Mouse (Mus musculus) forebrain, embryonic 15.5 days (tissue): Measurements from ENCODE around the gene 1700025G04Rik. TPM values are rescaled to one million over a fixed set of nuclear protein-coding genes. Genes with fewer than 3 reads are reported as not detected.

Experiments
- ATAC-seq: fragments of 200-750 bp; cut with Nextera tagmentation; replicated peaks from 2 replicates; pipeline ENCODE4 v1.8.0; 2017; ENCODE audit warnings: mild to moderate bottlenecking, moderate TSS enrichment, moderate library complexity
- H3K27ac ChIP-seq: fragments of 300-500 bp; sonication (generic); replicated peaks from 2 replicates; pipeline ENCODE4 v1.5.1; 2015; ENCODE audit warnings: mild to moderate bottlenecking, inconsistent platforms
- H3K27me3 ChIP-seq: fragments of 300-500 bp; sonication (generic); 2 replicates; pipeline ENCODE4 v1.6.1; 2015; ENCODE audit warnings: inconsistent platforms
- H3K36me3 ChIP-seq: fragments of 300-500 bp; sonication (generic); 2 replicates; pipeline ENCODE4 v1.6.1; 2015; ENCODE audit warnings: mild to moderate bottlenecking, inconsistent platforms
- H3K4me1 ChIP-seq: fragments of 300-500 bp; sonication (generic); 2 replicates; pipeline ENCODE4 v1.6.1; 2015; ENCODE audit warnings: inconsistent platforms
- H3K4me2 ChIP-seq: fragments of 300-500 bp; sonication (generic); replicated peaks from 2 replicates; pipeline ENCODE4 v1.6.1; 2015; ENCODE audit warnings: mild to moderate bottlenecking, inconsistent platforms
- H3K4me3 ChIP-seq: fragments of 300-500 bp; sonication (generic); 2 replicates; pipeline ENCODE4 v1.5.1; 2015; ENCODE audit warnings: mild to moderate bottlenecking, inconsistent platforms
- H3K9ac ChIP-seq: fragments of 300-500 bp; sonication (generic); replicated peaks from 2 replicates; pipeline ENCODE4 v1.6.1; 2015; ENCODE audit warnings: mild to moderate bottlenecking, inconsistent platforms
- H3K9me3 ChIP-seq: fragments of 300-500 bp; sonication (generic); 2 replicates; pipeline ENCODE4 v1.6.1; 2016; ENCODE audit warnings: inconsistent platforms
- WGBS: fragments of 180-500 bp; shearing (Covaris S2); methylation state at CpG from one replicate; pipeline ENCODE4 v1.1.7; 2015; ENCODE audit warnings: mixed read lengths; 5-methylcytosine and 5-hydroxymethylcytosine counted together
- polyA plus RNA-seq: library from polyadenylated mRNA; unstranded; fragments of >200 nt; fragmentation: Nextera tagmentation; extraction: Ambion mirVana; gene quantifications from 2 replicates; pipeline ENCODE4 v1.2.1, GENCODE M21; 2015

1700025G04Rik gene
- polyA plus RNA-seq, 1 experiment from 2014 or later = 41.2 TPM

DNA sequence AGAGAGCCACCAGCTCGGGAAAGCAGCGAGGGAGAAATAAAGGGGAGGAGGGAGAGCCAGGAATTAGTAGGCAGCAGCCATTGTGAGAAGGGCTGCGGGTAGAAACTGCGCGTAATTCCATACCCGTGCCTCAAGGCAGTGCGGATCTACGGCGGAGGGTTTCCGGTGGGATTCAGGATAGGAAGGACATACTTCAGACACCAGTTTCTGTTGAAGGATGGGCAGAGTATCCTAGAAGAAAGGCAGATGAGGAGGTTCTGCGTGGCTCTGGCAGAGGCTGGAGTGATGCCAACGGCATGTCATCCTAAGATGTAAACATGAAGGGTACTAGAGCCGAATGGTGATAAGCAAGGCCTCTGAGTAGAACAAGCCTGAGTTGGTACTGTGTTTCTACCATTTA is 210.0 kb downstream of the 1700025G04Rik start:
- no peak overlapping the region for H3K9ac ChIP-seq
- peaks cover 12% of the 10 kb centered on the region for H3K4me1 ChIP-seq
- no peak overlapping the region for H3K27ac ChIP-seq
- H3K4me2 ChIP-seq = no peak overlapping the region
- ATAC-seq = no peak
- H3K9me3 ChIP-seq = no peaks in the 10 kb centered on the region
- H3K27me3 ChIP-seq = no peaks in the 10 kb centered on the region
- no peak overlapping the region for H3K4me3 ChIP-seq
- 59% methylated on average over 13 of the region's 13 CpGs for WGBS
- H3K36me3 ChIP-seq = no peaks in the 10 kb centered on the region

DNA sequence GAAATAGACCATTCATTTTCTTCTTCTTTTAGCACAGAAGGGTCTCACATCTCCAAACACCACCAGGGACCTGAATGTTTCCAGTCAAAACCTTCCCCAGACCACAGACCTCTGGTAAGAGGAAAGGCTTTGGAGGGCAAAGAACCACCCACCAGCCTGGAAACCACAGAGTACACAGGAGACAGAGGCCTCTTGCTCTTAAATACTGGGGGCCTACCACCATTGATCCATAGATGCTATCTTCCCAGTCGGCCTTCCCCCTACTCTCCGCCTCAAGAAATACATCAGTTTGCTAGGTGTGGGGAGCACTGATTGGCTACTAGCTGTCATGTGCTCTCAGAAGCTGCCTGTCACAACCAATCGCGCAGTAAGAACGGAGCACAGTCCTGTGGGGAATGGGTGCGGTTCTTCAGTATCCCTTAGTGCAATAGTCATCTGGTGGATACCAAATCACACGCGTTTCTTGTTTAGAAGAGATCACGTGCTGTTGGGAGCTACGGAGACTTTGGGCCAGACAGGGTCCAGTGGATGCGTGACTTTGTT is 210.5 kb downstream of the 1700025G04Rik start:
- Histone ChIP-seq H3K36me3 (no peaks in the 10 kb centered on the region), H3K27ac (no peak overlapping the region), H3K9ac (no peak overlapping the region), H3K27me3 (no peaks in the 10 kb centered on the region), H3K9me3 (no peaks in the 10 kb centered on the region), H3K4me3 (no peak overlapping the region), H3K4me2 (no peak overlapping the region), H3K4me1 (peaks cover 12% of the 10 kb centered on the region)
- no peak for ATAC-seq
- 90% methylated on average over 11 of the region's 11 CpGs for WGBS

DNA sequence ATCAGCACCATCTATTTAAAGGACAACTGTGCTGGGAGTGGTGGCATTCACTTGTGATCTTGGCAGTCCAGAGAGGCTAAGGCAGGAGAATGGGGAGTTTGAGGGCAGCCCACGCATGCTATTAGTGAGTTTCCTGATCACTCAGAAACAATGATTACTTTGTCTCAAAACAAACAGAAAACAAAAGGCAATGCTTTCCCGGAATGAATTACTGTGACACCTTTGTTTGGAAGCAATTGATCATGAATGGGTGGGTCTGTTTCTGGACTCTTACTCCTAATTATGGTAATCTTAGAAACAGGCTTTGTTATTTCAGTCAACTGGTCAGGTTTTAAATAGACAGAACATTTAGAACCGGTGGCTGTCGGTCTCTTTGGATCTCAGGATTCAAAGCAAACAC is 211.5 kb downstream of the 1700025G04Rik start:
- H3K27ac ChIP-seq = no peak overlapping the region
- WGBS = 4% methylated on average over 4 of the region's 4 CpGs
- no peak overlapping the region for H3K4me2 ChIP-seq
- peaks cover 12% of the 10 kb centered on the region for H3K4me1 ChIP-seq
- no peaks in the 10 kb centered on the region for H3K27me3 ChIP-seq
- no peaks in the 10 kb centered on the region for H3K36me3 ChIP-seq
- ATAC-seq = no peak
- H3K9me3 ChIP-seq = no peaks in the 10 kb centered on the region
- no peak overlapping the region for H3K4me3 ChIP-seq
- H3K9ac ChIP-seq = no peak overlapping the region

DNA sequence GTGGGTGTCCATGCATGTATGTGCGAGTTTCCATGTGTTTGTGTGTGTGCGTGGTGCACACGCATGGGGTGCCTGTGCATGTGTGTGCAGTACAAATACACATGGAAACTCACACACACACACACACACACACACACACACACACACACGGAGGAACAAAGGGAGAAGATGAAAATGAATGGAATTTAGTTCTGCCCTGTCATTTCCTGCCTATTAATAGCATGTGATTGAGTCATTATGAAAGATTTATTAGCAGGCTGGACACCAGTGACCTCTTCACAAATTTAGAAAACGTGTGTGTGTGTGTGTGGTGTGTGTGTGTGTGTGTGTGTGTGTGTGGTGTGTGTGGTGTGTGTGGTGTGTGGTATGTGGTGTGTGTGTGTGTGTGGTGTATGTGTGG is 217.0 kb downstream of the 1700025G04Rik start:
- Histone ChIP-seq H3K9me3 (no peaks in the 10 kb centered on the region), H3K36me3 (no peaks in the 10 kb centered on the region), H3K27me3 (no peaks in the 10 kb centered on the region), H3K9ac (no peak overlapping the region), H3K4me1 (no peaks in the 10 kb centered on the region), H3K4me2 (no peak overlapping the region), H3K27ac (no peak overlapping the region), H3K4me3 (no peak overlapping the region)
- WGBS = 87% methylated on average over 5 of the region's 5 CpGs
- ATAC-seq = no peak

DNA sequence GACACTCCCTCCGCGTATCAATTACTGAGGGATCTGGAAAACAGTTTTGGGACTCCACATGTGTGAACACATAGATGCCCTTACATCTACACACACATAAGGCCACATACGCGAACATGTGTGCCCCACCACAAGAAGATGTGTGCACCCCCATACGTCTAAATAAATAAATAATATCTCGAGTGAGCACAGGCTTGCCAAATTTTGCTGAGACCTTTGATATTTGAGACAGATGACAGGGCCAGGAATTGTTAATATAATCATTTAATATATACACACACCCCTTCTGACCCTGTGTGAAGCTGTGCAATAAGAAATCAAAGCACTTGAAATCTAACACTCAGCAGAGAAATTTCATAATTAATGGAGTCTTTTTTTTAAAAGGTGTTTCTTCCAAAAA is 225.6 kb downstream of the 1700025G04Rik start:
- Histone ChIP-seq H3K9ac (no peak overlapping the region), H3K4me3 (no peak overlapping the region), H3K9me3 (no peaks in the 10 kb centered on the region), H3K4me2 (no peak overlapping the region), H3K4me1 (no peaks in the 10 kb centered on the region), H3K27me3 (no peaks in the 10 kb centered on the region), H3K27ac (no peak overlapping the region), H3K36me3 (no peaks in the 10 kb centered on the region)
- no peak for ATAC-seq
- 95% methylated on average over 6 of the region's 6 CpGs for WGBS

DNA sequence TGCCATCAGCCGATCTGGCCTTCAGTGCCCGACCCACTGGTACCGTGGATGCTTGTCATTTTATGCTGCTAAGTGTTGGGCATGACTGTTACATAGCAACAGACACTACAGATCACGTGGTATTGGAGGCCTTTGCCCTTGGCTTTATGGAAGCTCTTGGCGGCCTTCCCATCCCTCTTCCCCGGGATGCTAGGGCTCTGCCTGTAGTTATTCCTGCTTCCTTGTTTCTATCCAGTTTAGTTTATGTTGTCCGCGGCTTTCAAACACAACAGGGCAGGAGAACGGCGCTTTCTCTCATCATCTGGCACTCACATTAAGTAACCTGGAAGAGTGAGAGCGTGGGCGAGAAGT is 226.2 kb downstream of the 1700025G04Rik start:
- no peak overlapping the region for H3K9ac ChIP-seq
- H3K36me3 ChIP-seq = no peaks in the 10 kb centered on the region
- no peaks in the 10 kb centered on the region for H3K4me1 ChIP-seq
- no peak for ATAC-seq
- WGBS = 81% methylated on average over 12 of the region's 12 CpGs
- no peaks in the 10 kb centered on the region for H3K9me3 ChIP-seq
- no peaks in the 10 kb centered on the region for H3K27me3 ChIP-seq
- H3K4me2 ChIP-seq = no peak overlapping the region
- no peak overlapping the region for H3K27ac ChIP-seq
- no peak overlapping the region for H3K4me3 ChIP-seq

DNA sequence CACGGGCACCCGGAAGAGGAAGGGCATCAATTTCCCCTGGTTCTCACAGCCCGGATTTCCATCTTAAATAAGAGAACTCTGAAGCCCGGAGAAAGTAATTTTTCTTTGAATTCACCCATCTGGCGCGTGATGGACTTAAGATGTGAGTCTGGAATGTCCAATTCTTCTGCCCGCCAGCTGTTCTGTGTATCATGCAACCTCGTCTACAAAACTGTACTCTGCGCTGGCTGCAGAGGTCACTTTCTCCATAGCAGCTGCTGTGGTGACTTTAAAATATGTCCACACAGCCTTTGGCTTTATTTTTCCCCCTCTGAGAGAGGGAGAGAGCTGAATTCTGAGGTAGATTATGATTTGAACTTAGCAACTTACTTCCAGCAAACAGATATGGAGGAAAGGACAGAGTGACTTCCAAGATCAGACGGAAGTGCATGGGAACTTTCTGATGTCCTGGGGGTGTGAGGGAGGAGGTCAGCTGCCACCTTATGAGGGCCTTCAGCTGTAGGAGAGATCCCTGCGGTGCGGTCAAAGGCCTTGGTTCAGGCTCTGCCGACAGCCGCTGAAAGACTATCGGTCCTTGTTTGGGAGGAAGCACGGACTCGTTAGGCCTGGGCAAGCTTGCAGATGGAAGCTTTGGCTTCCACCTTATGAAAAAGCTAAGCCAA is 226.7 kb downstream of the 1700025G04Rik start:
- ATAC-seq = no peak
- no peaks in the 10 kb centered on the region for H3K36me3 ChIP-seq
- 81% methylated on average over 17 of the region's 17 CpGs for WGBS

DNA sequence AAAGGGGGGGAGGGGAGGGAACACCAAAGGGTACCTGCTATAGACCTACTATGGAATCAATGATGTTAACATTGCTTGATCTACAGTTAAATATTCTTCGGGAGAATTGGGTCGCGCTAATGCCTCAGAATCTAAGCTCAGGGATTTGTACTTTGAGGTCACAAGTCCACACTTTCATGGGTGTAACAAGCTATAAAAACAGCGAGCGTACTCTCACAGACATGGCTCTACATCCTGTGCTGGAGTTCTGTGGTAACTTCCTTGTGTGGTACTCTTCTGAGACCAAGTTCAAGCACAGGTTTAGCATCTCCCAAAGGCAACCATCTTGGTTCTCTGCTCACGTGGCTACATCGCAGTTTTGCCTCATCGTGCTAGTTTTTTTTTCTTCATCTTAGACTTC is 227.8 kb downstream of the 1700025G04Rik start:
- no peaks in the 10 kb centered on the region for H3K27me3 ChIP-seq
- no peak for ATAC-seq
- no peaks in the 10 kb centered on the region for H3K9me3 ChIP-seq
- no peaks in the 10 kb centered on the region for H3K4me1 ChIP-seq
- no peak overlapping the region for H3K9ac ChIP-seq
- no peak overlapping the region for H3K27ac ChIP-seq
- WGBS = 88% methylated on average over 8 of the region's 8 CpGs
- H3K4me2 ChIP-seq = no peak overlapping the region
- H3K36me3 ChIP-seq = no peaks in the 10 kb centered on the region
- no peak overlapping the region for H3K4me3 ChIP-seq

More for the DNA sequence above, 226.7 kb downstream of the 1700025G04Rik start:
- Histone ChIP-seq H3K27me3 (no peaks in the 10 kb centered on the region), H3K4me3 (no peak overlapping the region), H3K4me2 (no peak overlapping the region), H3K9ac (no peak overlapping the region), H3K9me3 (no peaks in the 10 kb centered on the region), H3K27ac (no peak overlapping the region), H3K4me1 (no peaks in the 10 kb centered on the region)

DNA sequence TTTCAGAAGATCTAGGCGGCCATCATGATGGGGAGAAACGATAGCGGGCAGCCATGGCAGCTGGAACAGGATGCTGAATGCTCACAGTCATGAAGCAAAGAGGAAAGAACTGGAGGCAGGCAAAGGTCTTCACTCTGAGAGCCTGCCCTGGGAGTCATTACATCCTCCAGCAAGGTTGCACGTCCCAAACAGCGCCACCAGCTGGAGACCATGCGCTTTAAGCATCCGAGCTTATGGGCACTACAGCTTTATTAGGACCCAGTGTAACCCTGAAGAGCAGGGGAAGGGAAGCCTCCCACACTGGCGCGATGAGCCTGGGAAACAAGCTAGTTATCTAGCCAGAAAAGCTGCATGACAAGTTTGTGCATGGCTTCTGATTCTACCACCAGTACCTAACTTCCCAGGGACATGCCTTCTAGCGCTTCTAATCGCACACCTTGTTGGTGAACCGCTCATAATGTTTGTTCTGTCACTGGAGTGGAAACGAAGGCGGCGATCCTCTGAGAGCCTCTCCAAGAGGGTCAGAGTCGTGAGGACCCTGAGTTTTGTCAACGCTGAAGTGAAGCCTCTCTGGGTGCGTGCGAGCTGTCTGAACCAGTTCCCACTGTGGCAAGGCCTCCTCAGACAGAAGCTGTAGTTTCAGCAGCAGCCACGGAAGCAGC is 228.5 kb downstream of the 1700025G04Rik start:
- Histone ChIP-seq H3K36me3 (no peaks in the 10 kb centered on the region), H3K27me3 (no peaks in the 10 kb centered on the region), H3K9ac (no peak overlapping the region), H3K27ac (no peak overlapping the region), H3K4me2 (no peak overlapping the region), H3K4me1 (no peaks in the 10 kb centered on the region), H3K4me3 (no peak overlapping the region), H3K9me3 (no peaks in the 10 kb centered on the region)
- WGBS = 67% methylated on average over 20 of the region's 20 CpGs
- ATAC-seq = no peak

DNA sequence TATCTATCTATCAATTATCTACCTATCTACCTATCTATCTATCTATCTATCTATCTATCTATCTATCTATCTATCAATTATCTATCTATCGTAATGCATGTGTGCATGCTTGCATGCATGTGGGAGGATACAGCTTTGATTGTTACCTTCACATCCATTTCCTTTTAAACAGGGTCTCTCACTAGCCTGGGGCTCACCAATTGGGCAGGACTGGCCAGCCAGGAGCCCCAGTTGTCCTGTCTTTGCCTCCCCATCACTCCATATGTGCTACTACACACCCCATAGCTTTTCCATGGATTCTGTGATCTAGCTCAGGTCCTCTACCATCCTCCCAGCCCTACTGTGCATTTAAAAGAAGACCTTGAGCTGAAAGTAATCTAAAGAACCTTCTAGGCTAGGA is 231.5 kb downstream of the 1700025G04Rik start:
- H3K27ac ChIP-seq = no peak overlapping the region
- H3K4me3 ChIP-seq = no peak overlapping the region
- H3K4me1 ChIP-seq = no peaks in the 10 kb centered on the region
- H3K36me3 ChIP-seq = no peaks in the 10 kb centered on the region
- WGBS = 91% methylated on average over 1 of the region's 1 CpGs
- H3K27me3 ChIP-seq = no peaks in the 10 kb centered on the region
- ATAC-seq = no peak
- H3K4me2 ChIP-seq = no peak overlapping the region
- no peaks in the 10 kb centered on the region for H3K9me3 ChIP-seq
- H3K9ac ChIP-seq = no peak overlapping the region

DNA sequence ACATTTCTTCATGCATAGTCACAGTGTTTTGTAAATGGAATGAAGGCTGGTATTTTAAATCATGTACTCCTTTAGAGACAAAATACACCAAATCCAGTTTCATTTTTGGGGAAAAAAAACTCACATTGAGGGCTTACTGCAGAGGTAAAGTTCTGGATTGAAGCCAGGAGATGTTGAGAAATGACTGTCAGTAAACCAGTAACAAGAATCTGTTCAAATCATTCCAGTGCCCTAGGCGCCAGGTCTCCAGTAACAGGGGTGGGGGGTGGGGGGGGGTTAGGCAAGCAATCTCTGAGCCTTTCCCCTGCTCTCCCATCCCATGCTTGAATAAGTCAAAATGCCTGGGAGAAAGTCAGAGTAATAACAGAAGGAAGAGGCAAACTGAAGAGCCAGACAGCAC is 234.4 kb downstream of the 1700025G04Rik start:
- no peak overlapping the region for H3K4me3 ChIP-seq
- H3K9ac ChIP-seq = no peak overlapping the region
- 0 out of 2 replicates have a peak, but pooled peaks cover 4% of the 10 kb centered on the region for H3K4me1 ChIP-seq
- ATAC-seq = no peak
- H3K27me3 ChIP-seq = no peaks in the 10 kb centered on the region
- H3K27ac ChIP-seq = no peak overlapping the region
- H3K9me3 ChIP-seq = no peaks in the 10 kb centered on the region
- 41% methylated on average over 1 of the region's 1 CpGs for WGBS
- H3K36me3 ChIP-seq = no peaks in the 10 kb centered on the region
- H3K4me2 ChIP-seq = no peak overlapping the region

DNA sequence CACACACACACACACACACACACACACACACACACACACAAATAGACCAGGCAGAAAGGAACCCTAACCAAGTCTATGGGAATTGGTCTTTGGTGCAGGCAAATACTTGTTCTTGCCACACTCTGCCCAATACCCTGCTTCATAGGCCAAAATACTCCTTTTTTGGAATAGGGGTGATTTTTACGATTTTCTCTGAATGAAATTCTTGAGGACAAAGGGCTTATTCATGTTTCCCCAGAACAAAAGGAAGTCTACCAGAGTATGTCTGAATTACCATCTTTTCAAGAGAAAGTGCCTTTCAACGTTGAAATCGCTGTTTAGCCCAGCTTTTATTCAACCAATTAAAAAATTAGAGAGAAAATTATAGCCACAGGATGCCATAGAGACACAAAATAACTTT is 237.9 kb downstream of the 1700025G04Rik start:
- Histone ChIP-seq H3K27ac (no peak overlapping the region), H3K27me3 (no peaks in the 10 kb centered on the region), H3K36me3 (no peaks in the 10 kb centered on the region), H3K4me3 (no peak overlapping the region), H3K4me2 (no peak overlapping the region), H3K9me3 (no peaks in the 10 kb centered on the region), H3K4me1 (0 out of 2 replicates have a peak, but pooled peaks cover 4% of the 10 kb centered on the region), H3K9ac (no peak overlapping the region)
- ATAC-seq = no peak
- WGBS = 6% methylated on average over 3 of the region's 3 CpGs
